Mouse (Mus musculus): ENCODE measurements around the gene Med24. TPM values are rescaled to one million over a fixed set of nuclear protein-coding genes. Genes with fewer than 3 reads are reported as not detected.
A peak's percentile ranks its signal among the peaks of the same experiment; 100 is the strongest.

Gene Med24
- polyA plus RNA-seq, 1 experiment from 2014 or later: 40.7 TPM

- Histone ChIP-seq H3K9me3 (ENCODE audit: control insufficient read depth, low read length) (no peaks in the 10 kb centered on the region), H3K4me1 (ENCODE audit: control insufficient read depth, insufficient read depth, low read length) (peaks cover 66% of the 10 kb centered on the region), H3K9ac (ENCODE audit: low read depth, low read length) (peak overlapping the region; percentile 93), H3K36me3 (ENCODE audit: control insufficient read depth, insufficient read depth, low read length) (no peaks in the 10 kb centered on the region), H3K4me3 (ENCODE audit: low read depth, low read length) (peak overlapping the region; percentile 99), H3K27me3 (replicated peaks; ENCODE audit: control insufficient read depth, insufficient read depth, low read length) (no peaks in the 10 kb centered on the region), H3K27ac (replicated peaks; ENCODE audit: low read depth, low read length) (peak overlapping the region; percentile 77), H3K4me2 (ENCODE audit: low read depth, low read length) (peak overlapping the region; percentile 88)
- WGBS: 8% methylated on average over 9 of the region's 9 CpGs
- DNase-seq (ENCODE audit: low spot score) (peak; percentile 77), ATAC-seq (ENCODE audit: low read depth) (no peak)
Measured at GRCm38 (mm10) chr11:98743655-98744345, 14.6 kb upstream of the Med24 start.

- DNase-seq (ENCODE audit: low spot score) (no peak), ATAC-seq (ENCODE audit: low read depth) (0 out of 2 replicates have a peak, but pooled peaks have one; percentile 1)
- 3% methylated on average over 12 of the region's 21 CpGs for WGBS
- Histone ChIP-seq H3K27me3 (replicated peaks; ENCODE audit: control insufficient read depth, insufficient read depth, low read length) (no peaks in the 10 kb centered on the region), H3K9me3 (ENCODE audit: control insufficient read depth, low read length) (no peaks in the 10 kb centered on the region), H3K4me1 (ENCODE audit: control insufficient read depth, insufficient read depth, low read length) (peaks cover 54% of the 10 kb centered on the region), H3K36me3 (ENCODE audit: control insufficient read depth, insufficient read depth, low read length) (no peaks in the 10 kb centered on the region), H3K4me3 (ENCODE audit: low read depth, low read length) (peak overlapping the region; percentile 99), H3K4me2 (ENCODE audit: low read depth, low read length) (peak overlapping the region; percentile 88), H3K9ac (ENCODE audit: low read depth, low read length) (peak overlapping the region; percentile 93), H3K27ac (replicated peaks; ENCODE audit: low read depth, low read length) (peak overlapping the region; percentile 91)
Measured at GRCm38 (mm10) chr11:98742397-98743291, 13.4 kb upstream of the Med24 start.

GRCm38 (mm10) chr11:98741622-98742396, 12.6 kb upstream of the Med24 start:
- WGBS: 1% methylated on average over 33 of the region's 86 CpGs
- no peaks in the 10 kb centered on the region for H3K27me3 ChIP-seq (replicated peaks; ENCODE audit: control insufficient read depth, insufficient read depth, low read length)
- peak overlapping the region; percentile 93 for H3K9ac ChIP-seq (ENCODE audit: low read depth, low read length)
- peaks cover 49% of the 10 kb centered on the region for H3K4me1 ChIP-seq (ENCODE audit: control insufficient read depth, insufficient read depth, low read length)
- H3K9me3 ChIP-seq (ENCODE audit: control insufficient read depth, low read length): no peaks in the 10 kb centered on the region
- peak; percentile 92 for DNase-seq (ENCODE audit: low spot score)
- peak overlapping the region; percentile 88 for H3K4me2 ChIP-seq (ENCODE audit: low read depth, low read length)
- H3K36me3 ChIP-seq (ENCODE audit: control insufficient read depth, insufficient read depth, low read length): no peaks in the 10 kb centered on the region
- H3K4me3 ChIP-seq (ENCODE audit: low read depth, low read length): peak overlapping the region; percentile 99
- peak overlapping the region; percentile 91 for H3K27ac ChIP-seq (replicated peaks; ENCODE audit: low read depth, low read length)
- ATAC-seq (ENCODE audit: low read depth): peak; percentile 84

- no peak for DNase-seq (ENCODE audit: low spot score)
- no peak for ATAC-seq (ENCODE audit: low read depth)
- H3K27me3 ChIP-seq (replicated peaks; ENCODE audit: control insufficient read depth, insufficient read depth, low read length): no peaks in the 10 kb centered on the region
- under 1% methylated on average over 17 of the region's 17 CpGs for WGBS
- H3K27ac ChIP-seq (replicated peaks; ENCODE audit: low read depth, low read length): peak overlapping the region; percentile 91
- peak overlapping the region; percentile 93 for H3K9ac ChIP-seq (ENCODE audit: low read depth, low read length)
- peak overlapping the region; percentile 99 for H3K4me3 ChIP-seq (ENCODE audit: low read depth, low read length)
- no peaks in the 10 kb centered on the region for H3K36me3 ChIP-seq (ENCODE audit: control insufficient read depth, insufficient read depth, low read length)
- H3K4me2 ChIP-seq (ENCODE audit: low read depth, low read length): peak overlapping the region; percentile 88
- peaks cover 43% of the 10 kb centered on the region for H3K4me1 ChIP-seq (ENCODE audit: control insufficient read depth, insufficient read depth, low read length)
- no peaks in the 10 kb centered on the region for H3K9me3 ChIP-seq (ENCODE audit: control insufficient read depth, low read length)
Measured at GRCm38 (mm10) chr11:98741051-98741620, 11.9 kb upstream of the Med24 start.

- Histone ChIP-seq H3K27me3 (replicated peaks; ENCODE audit: control insufficient read depth, insufficient read depth, low read length) (no peaks in the 10 kb centered on the region), H3K4me1 (ENCODE audit: control insufficient read depth, insufficient read depth, low read length) (peaks cover 39% of the 10 kb centered on the region), H3K9ac (ENCODE audit: low read depth, low read length) (peak within 1 kb of the TSS; percentile 93), H3K4me2 (ENCODE audit: low read depth, low read length) (peak within 1 kb of the TSS; percentile 88), H3K4me3 (ENCODE audit: low read depth, low read length) (peak within 1 kb of the TSS; percentile 99), H3K36me3 (ENCODE audit: control insufficient read depth, insufficient read depth, low read length) (no peaks in the 10 kb centered on the region), H3K27ac (replicated peaks; ENCODE audit: low read depth, low read length) (peak within 1 kb of the TSS; percentile 91), H3K9me3 (ENCODE audit: control insufficient read depth, low read length) (no peaks in the 10 kb centered on the region)
- ATAC-seq (ENCODE audit: low read depth) (peak; percentile 75), DNase-seq (ENCODE audit: low spot score) (peak; percentile 90)
- 0% methylated on average over 22 of the region's 22 CpGs for WGBS
Measured at GRCm38 (mm10) chr11:98740393-98741050, 11.3 kb upstream of the Med24 start, which contains the start of gene Thra. Gene Thra, plus strand, starts transcription at chr11:98740638.

- Histone ChIP-seq H3K4me1 (ENCODE audit: control insufficient read depth, insufficient read depth, low read length) (peaks cover 36% of the 10 kb centered on the region), H3K9ac (ENCODE audit: low read depth, low read length) (peak overlapping the region; percentile 93; the same call in 1 of the 2 replicates), H3K4me2 (ENCODE audit: low read depth, low read length) (peak overlapping the region; percentile 88), H3K27ac (replicated peaks; ENCODE audit: low read depth, low read length) (peak overlapping the region; percentile 91), H3K27me3 (replicated peaks; ENCODE audit: control insufficient read depth, insufficient read depth, low read length) (no peaks in the 10 kb centered on the region), H3K4me3 (ENCODE audit: low read depth, low read length) (peak overlapping the region; percentile 99), H3K36me3 (ENCODE audit: control insufficient read depth, insufficient read depth, low read length) (no peaks in the 10 kb centered on the region), H3K9me3 (ENCODE audit: control insufficient read depth, low read length) (no peaks in the 10 kb centered on the region)
- 11% methylated on average over 7 of the region's 8 CpGs for WGBS
- DNase-seq (ENCODE audit: low spot score) (peak; percentile 80), ATAC-seq (ENCODE audit: low read depth) (peak; percentile 56)
Measured at GRCm38 (mm10) chr11:98740026-98740392, 10.8 kb upstream of the Med24 start.

GRCm38 (mm10) chr11:98738925-98739324, 9.7 kb upstream of the Med24 start:
- Histone ChIP-seq H3K4me3 (ENCODE audit: low read depth, low read length) (no peak overlapping the region), H3K9me3 (ENCODE audit: control insufficient read depth, low read length) (peaks cover 7% of the 10 kb centered on the region; the same call in 1 of the 2 replicates), H3K4me1 (ENCODE audit: control insufficient read depth, insufficient read depth, low read length) (peaks cover 25% of the 10 kb centered on the region), H3K27ac (replicated peaks; ENCODE audit: low read depth, low read length) (no peak overlapping the region), H3K27me3 (replicated peaks; ENCODE audit: control insufficient read depth, insufficient read depth, low read length) (no peaks in the 10 kb centered on the region), H3K36me3 (ENCODE audit: control insufficient read depth, insufficient read depth, low read length) (no peaks in the 10 kb centered on the region), H3K4me2 (ENCODE audit: low read depth, low read length) (no peak overlapping the region), H3K9ac (ENCODE audit: low read depth, low read length) (no peak overlapping the region)
- ATAC-seq (ENCODE audit: low read depth): no peak
- WGBS: 78% methylated on average over 7 of the region's 9 CpGs
- no peak for DNase-seq (ENCODE audit: low spot score)

All from embryonic facial prominence, embryonic 14.5 days (tissue).